Mouse (Mus musculus): ENCODE measurements around the gene Gm11492.

DNA sequence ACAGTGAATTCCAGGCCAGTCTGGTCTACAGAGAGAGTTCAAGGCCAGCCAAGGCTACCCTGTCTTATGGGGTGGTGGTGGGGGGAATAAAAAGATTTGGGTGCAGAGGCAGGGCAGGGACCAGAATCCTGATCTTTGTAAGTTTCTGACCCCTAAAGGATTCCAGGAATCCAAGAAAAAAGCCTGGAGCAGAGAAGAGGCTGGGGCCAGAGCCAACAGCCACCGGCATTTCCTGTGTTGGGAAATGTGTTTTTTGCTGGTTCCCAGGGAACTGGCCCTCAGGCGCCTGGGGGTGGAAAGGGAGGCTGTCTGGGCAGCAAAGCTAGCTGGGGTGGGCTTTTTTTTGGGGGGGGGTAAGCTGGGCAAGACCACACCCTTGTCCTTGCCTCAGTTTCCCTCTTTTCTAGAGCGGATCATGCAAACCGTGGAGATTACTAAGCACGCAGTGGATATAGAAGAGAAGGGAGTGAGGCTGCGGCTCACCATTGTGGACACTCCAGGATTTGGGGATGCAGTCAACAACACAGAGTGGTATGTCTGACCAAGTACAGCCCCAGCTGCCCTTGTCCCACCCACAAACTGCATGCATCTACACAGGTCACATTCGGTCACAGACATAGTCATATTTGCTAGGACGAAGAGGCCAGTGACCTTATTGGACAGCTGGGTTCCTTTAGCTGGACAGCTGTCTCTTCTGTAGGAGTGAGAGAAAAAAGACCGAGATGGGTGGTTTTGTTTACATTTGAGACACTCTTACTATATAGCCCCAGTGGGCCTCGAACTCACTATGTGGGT lies 18.5 kb downstream of the Gm11492 start:
- TF ChIP-seq CTCF (IDR thresholded peaks at IDR 0.05; ENCODE audit: low read depth, low read length) = no peak
- TF ChIP-seq GATA1 (IDR thresholded peaks at IDR 0.05; ENCODE audit: borderline replicate concordance, low read length) = no peak
- TF ChIP-seq TAL1 (conservative IDR thresholded peaks at IDR 0.05; ENCODE audit: low read depth, low read length) = no peak

Measured in G1E (cell line).